Mouse (Mus musculus): ENCODE data around the gene Tmc2. TPM values are rescaled to one million over a fixed set of nuclear protein-coding genes. Genes with fewer than 3 reads are reported as not detected.

Gene Tmc2
- polyA plus RNA-seq, 1 experiment from 2014 or later, result not detected

DNA sequence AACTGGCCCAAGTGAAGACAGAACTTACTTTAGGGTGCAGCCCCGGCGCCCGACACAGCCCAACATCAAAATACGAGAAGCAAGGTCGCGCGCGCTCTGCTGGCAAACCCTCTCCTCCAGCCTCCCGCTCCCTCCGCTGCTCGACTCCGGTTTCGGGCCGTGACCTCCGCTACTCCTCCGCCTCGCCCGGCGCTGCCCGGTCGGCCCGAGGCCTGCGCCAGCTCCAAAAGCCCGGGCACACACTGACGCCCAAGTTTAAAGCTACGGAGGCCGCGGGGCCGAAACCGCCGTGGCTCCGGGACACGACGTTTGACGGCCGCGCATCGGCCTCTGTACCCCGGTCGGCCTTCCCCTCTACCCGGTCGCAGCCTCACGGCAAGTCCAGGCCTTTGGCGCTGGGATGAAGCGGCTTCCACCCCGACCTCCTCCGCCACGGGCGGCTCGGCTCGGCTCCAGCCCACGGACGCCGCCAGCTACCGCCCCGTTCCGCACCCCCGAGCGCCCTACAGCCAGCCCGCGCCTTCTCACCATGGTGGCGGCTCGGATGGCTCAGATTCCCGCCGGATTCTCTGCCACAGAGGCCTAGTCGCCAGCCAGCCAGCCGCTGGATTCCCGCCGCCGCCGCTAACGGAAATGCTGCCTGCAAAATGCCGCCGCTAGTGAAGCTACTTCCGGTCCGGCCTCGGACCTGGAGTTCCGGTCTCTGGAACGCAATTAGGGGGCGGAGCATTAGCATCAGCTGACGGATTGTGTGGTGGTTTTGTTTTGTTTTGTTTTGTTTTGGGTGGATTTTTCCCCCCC, 16.1 kb upstream of the Tmc2 start, which contains the start of gene Snrpb:
TSS of gene Snrpb (minus strand) at position 698 of the 801 bp plus-strand sequence.
- H3K4me1 ChIP-seq, result peaks cover 22% of the 10 kb centered on the region
- H3K36me3 ChIP-seq, result peaks cover 35% of the 10 kb centered on the region
- H3K27me3 ChIP-seq (ENCODE audit: low read depth, poor library complexity, severe bottlenecking), result no peaks in the 10 kb centered on the region
- peak within 1 kb of the TSS; percentile 95 for H3K4me3 ChIP-seq
- WGBS, result under 1% methylated on average over 81 of the region's 81 CpGs
- peak within 1 kb of the TSS; percentile 99 for H3K27ac ChIP-seq
- peak; percentile 93 for DNase-seq (ENCODE audit: low spot score)
- no peaks in the 10 kb centered on the region for H3K9me3 ChIP-seq (replicated peaks)

DNA sequence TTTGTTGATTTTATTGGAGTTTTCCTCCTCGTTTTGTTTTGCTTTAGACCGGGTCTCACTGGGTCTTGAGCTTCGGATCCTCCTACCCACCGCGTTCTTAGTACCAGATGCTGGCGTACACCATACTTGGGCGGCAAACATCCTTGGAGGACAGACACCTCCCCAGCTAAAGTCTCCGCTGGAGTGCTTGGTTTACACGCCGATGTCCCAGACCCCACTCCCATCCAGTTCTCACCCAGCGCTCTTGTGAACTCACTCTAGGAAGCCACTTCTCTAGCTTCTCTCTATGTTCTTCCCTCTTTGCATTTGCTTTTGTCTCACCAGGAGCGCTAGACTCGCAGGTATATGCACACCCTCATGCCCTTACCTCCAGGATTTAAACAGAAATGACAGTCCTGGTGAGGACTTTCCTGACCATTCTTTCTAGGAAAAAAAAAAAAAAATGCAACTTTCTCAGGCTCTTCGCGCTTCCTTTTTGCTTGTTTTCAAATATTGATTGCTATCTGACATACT, 15.4 kb upstream of the Tmc2 start:
- WGBS, result 2% methylated on average over 15 of the region's 15 CpGs
- Histone ChIP-seq H3K4me1 (peaks cover 22% of the 10 kb centered on the region), H3K9me3 (replicated peaks) (no peaks in the 10 kb centered on the region), H3K4me3 (peak overlapping the region; percentile 95), H3K27ac (peak overlapping the region; percentile 99), H3K27me3 (ENCODE audit: low read depth, poor library complexity, severe bottlenecking) (no peaks in the 10 kb centered on the region), H3K36me3 (peaks cover 29% of the 10 kb centered on the region)
- DNase-seq (ENCODE audit: low spot score), result no peak

DNA sequence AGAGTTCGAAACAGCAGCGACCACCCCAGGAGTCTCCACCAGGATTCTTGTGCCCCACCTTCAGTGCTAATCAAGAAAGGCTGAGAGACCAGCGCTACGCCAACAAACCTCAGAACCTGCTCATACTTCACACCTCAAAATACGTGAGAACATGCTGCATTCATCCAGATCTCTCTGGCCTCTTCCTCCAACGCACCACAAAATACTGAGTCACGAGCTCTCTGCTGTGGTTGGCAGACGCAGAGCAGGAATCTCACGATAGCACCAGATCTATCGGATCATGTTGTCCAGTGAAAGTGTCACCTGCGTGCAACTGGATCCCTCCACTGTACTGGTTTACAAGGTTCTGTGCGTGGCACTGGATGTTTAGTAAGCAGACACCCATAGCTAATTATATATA, 6.6 kb upstream of the Tmc2 start:
- WGBS, result 86% methylated on average over 12 of the region's 12 CpGs
- no peak for DNase-seq (ENCODE audit: low spot score)
- H3K27me3 ChIP-seq (ENCODE audit: low read depth, poor library complexity, severe bottlenecking), result no peaks in the 10 kb centered on the region

DNA sequence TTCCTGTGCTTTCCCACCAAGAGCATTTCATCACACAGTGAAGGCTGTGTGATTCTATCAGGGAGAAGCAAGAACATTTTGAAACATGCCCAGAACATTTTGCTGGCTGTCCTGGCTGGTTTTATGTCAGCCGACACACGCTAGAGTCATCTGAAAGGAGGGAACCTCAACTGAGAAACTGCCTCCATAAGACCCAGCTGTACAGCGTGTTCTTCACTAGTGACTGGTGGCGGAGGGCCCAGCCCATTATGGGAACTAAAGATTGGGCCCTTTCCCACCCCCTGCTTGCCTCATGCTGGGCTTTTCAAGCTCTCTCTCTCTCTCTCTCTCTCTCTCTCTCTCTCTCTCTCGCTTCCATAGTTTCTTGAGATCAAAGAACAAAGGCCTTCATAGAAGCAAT, 6.0 kb downstream of the Tmc2 start:
- H3K4me3 ChIP-seq, result no peak overlapping the region
- H3K27me3 ChIP-seq (ENCODE audit: low read depth, poor library complexity, severe bottlenecking), result no peaks in the 10 kb centered on the region
- no peaks in the 10 kb centered on the region for H3K4me1 ChIP-seq
- no peak for DNase-seq (ENCODE audit: low spot score)
- no peaks in the 10 kb centered on the region for H3K36me3 ChIP-seq
- no peak overlapping the region for H3K27ac ChIP-seq
- WGBS, result 85% methylated on average over 5 of the region's 5 CpGs
- H3K9me3 ChIP-seq (replicated peaks), result no peaks in the 10 kb centered on the region

More for the DNA sequence above, 6.6 kb upstream of the Tmc2 start:
- no peak overlapping the region for H3K4me3 ChIP-seq
- no peak overlapping the region for H3K27ac ChIP-seq
- no peaks in the 10 kb centered on the region for H3K36me3 ChIP-seq
- no peaks in the 10 kb centered on the region for H3K4me1 ChIP-seq
- H3K9me3 ChIP-seq (replicated peaks), result no peaks in the 10 kb centered on the region

DNA sequence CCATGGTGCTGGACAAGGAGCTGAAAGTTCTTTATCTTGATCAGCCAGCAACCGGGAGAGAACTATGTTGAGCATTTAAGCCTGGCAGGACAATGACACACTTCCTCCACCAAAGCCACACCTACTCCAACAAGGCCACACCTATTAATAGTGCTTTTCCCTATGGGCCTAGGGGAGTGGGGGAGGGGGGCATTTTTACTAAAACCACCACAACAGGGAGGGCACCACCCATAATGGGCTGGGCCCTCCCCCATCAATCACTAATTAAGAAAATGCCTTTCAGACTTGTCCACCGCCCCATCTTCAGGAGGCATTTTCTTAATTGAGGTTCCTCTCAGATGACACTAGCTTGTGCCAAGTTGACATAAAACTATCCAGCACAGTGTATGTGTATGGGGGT, 12.4 kb downstream of the Tmc2 start:
- 84% methylated on average over 2 of the region's 2 CpGs for WGBS
- no peaks in the 10 kb centered on the region for H3K4me1 ChIP-seq
- H3K4me3 ChIP-seq, result no peak overlapping the region
- no peaks in the 10 kb centered on the region for H3K36me3 ChIP-seq
- no peaks in the 10 kb centered on the region for H3K27me3 ChIP-seq (ENCODE audit: low read depth, poor library complexity, severe bottlenecking)
- no peak overlapping the region for H3K27ac ChIP-seq
- no peaks in the 10 kb centered on the region for H3K9me3 ChIP-seq (replicated peaks)
- DNase-seq (ENCODE audit: low spot score), result no peak

DNA sequence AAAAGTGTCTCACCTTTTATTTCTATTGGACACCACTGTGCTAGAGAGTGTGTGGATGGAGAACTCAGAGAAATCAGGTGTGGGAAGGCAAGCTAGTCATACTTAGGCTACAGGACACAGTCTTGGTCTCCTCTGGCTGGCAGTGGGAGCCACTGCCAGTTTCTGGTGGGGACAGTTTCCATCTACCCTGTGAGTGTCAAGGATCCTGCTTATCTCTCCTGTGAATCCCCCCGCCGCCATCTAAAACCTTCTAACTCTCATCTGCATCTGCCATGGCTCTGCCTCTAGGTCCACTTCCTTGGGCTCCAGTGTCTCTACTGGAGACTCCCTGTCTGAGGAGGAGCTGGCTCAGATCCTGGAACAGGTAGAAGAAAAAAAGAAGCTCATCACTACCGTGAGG, 13.0 kb downstream of the Tmc2 start:
- Histone ChIP-seq H3K36me3 (no peaks in the 10 kb centered on the region), H3K27me3 (ENCODE audit: low read depth, poor library complexity, severe bottlenecking) (no peaks in the 10 kb centered on the region), H3K9me3 (replicated peaks) (no peaks in the 10 kb centered on the region), H3K4me1 (no peaks in the 10 kb centered on the region), H3K4me3 (no peak overlapping the region), H3K27ac (no peak overlapping the region)
- DNase-seq (ENCODE audit: low spot score), result no peak
- WGBS, result 91% methylated on average over 3 of the region's 3 CpGs

DNA sequence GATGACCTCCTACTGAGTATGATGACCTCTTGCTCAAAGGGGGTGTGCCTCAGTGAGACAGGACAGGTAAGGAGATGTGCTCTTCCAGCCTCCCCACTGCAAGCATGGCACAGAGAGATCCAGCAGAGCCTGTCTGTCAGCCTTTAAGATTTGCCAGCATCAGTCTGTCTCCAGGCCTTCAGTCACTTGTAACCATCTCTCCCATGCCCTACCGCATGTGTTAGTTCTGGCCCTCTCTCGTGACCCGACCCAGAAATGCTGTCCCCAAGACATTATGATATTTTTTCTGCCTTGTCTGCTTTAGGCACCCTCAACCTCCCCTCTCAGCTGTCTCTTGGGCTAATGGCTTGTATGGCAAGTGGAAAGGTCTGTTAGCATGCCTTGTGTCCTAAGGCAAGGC, 14.6 kb downstream of the Tmc2 start:
- Histone ChIP-seq H3K9me3 (replicated peaks) (no peaks in the 10 kb centered on the region), H3K27me3 (ENCODE audit: low read depth, poor library complexity, severe bottlenecking) (no peaks in the 10 kb centered on the region), H3K27ac (no peak overlapping the region), H3K4me3 (no peak overlapping the region), H3K4me1 (no peaks in the 10 kb centered on the region), H3K36me3 (no peaks in the 10 kb centered on the region)
- 93% methylated on average over 3 of the region's 3 CpGs for WGBS
- DNase-seq (ENCODE audit: low spot score), result no peak

DNA sequence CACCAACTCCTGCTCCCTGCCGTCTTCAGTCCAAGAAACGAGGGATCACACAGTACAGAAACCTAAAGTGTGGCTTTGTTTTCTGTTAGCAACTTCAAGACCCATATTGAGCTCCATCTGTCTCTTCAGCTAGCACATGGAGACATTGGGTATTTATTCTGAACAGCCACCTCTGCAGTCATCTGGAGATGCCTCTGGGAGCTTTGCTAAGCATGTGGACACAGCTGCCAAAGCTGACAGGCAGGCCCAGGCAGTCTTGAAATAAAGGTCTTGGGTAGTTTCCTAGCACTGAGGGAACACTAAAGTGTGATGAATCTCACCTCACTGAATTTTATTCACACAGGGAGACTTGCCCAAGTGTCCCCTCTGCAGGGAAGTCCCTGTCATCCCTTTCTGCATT, 16.6 kb downstream of the Tmc2 start:
- Histone ChIP-seq H3K4me3 (no peak overlapping the region), H3K27me3 (ENCODE audit: low read depth, poor library complexity, severe bottlenecking) (no peaks in the 10 kb centered on the region), H3K4me1 (no peaks in the 10 kb centered on the region), H3K9me3 (replicated peaks) (no peaks in the 10 kb centered on the region), H3K36me3 (no peaks in the 10 kb centered on the region), H3K27ac (no peak overlapping the region)
- no peak for DNase-seq (ENCODE audit: low spot score)
- WGBS, result 89% methylated on average over 2 of the region's 2 CpGs

DNA sequence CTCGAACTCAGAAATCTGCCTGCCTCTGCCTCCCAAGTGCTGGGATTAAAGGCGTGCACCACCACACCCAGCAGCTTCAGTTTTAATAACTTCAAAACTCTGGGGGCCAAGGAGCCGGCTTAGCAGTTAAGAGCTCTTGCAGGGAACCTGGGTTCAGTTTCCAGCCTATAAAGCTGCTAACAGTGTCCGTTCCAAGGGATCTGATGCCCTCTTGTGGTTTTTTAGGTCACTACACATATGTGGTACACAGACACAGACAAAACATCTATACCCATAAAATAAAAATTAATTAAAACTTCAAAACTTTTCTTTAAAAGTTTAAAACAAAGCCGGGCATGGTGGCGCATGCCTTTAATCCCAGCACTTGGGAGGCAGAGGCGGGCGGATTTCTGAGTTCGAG, 51.9 kb downstream of the Tmc2 start:
- Histone ChIP-seq H3K4me1 (no peaks in the 10 kb centered on the region), H3K9me3 (replicated peaks) (no peaks in the 10 kb centered on the region), H3K36me3 (no peaks in the 10 kb centered on the region), H3K27ac (no peak overlapping the region), H3K4me3 (no peak overlapping the region), H3K27me3 (ENCODE audit: low read depth, poor library complexity, severe bottlenecking) (no peaks in the 10 kb centered on the region)
- DNase-seq (ENCODE audit: low spot score), result no peak
- WGBS, result 48% methylated on average over 9 of the region's 9 CpGs

DNA sequence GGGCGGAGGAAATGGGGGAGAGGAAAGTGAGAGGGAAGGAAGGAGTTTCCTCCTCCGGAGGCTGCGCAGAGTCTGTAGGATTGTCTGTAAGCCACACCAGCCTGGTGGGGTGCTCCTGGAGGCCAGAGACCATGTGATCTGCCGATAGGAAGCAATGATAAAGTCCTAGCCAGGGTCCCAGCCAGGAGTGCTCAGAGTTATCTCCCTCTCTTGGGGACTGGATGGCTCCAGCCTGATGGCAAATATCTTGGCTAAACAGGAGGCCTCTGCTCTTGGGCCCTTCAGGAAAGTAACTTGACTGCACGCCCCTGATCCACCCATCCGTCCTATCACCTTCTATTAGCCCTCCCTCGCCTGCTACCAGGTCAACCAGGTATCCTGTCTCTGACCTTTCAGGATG, 53.2 kb downstream of the Tmc2 start:
- Histone ChIP-seq H3K27ac (no peak overlapping the region), H3K9me3 (replicated peaks) (no peaks in the 10 kb centered on the region), H3K27me3 (ENCODE audit: low read depth, poor library complexity, severe bottlenecking) (no peaks in the 10 kb centered on the region), H3K4me1 (no peaks in the 10 kb centered on the region), H3K36me3 (no peaks in the 10 kb centered on the region), H3K4me3 (no peak overlapping the region)
- WGBS, result 82% methylated on average over 7 of the region's 7 CpGs
- DNase-seq (ENCODE audit: low spot score), result no peak

DNA sequence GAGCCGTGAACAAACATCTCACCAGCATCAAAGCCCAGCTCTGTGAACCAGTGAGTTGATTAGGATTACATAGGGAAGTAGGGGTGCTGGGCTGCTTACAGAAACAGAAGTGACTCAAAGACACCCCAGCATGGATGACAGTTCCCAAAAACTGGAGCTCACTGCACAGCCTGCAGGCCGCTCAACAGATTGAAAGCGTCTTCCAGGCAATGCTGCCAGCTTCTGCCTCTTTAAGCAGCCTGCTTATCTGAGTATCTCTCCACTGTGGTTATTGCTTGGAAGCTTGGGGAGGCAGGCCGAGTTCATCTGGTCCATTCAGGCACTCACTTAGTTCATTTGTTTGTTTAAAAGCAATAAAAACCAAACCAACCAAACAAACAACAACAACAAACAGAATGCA, 61.8 kb downstream of the Tmc2 start:
- H3K36me3 ChIP-seq, result no peaks in the 10 kb centered on the region
- H3K27me3 ChIP-seq (ENCODE audit: low read depth, poor library complexity, severe bottlenecking), result no peaks in the 10 kb centered on the region
- H3K4me3 ChIP-seq, result no peak overlapping the region
- H3K27ac ChIP-seq, result no peak overlapping the region
- WGBS, result 74% methylated on average over 4 of the region's 4 CpGs
- DNase-seq (ENCODE audit: low spot score), result no peak
- H3K9me3 ChIP-seq (replicated peaks), result no peaks in the 10 kb centered on the region
- H3K4me1 ChIP-seq, result no peaks in the 10 kb centered on the region

DNA sequence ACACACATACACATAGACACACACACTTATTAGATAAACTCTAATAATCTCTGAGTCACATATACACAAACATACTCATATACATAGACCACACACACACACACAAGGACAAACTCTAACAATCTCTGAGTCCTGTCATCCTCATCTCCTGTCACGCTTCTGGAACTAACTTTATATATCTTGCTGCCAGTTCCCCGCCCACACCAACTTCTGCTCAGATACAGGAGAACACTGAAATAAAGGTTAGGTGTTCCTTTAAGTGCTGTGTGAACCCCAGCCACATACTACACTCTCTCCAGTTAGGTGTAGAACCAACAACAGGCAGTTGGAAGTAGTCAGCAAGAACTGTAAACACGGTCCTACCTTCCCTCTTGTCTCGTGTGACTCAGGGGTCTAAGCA, 65.8 kb downstream of the Tmc2 start:
- 85% methylated on average over 4 of the region's 4 CpGs for WGBS
- Histone ChIP-seq H3K4me1 (no peaks in the 10 kb centered on the region), H3K27ac (no peak overlapping the region)

DNA sequence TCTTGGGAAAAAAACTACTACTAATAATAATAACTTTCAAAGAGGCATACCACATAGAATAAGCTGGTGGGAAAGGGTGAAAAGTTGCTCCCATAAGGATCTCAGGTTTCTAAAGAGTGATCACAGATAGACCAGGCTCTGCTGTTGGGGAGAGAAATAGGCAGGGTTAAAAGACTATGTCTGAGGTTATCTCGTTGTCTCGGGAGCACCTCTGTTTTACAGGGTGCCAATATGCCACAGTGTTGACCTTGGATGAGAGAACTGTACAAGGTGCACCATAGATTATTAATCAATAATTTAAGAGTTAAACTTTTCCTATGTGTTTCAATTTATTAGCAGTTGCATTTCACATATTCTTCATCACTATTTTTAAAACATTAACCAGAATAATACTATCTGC, 66.9 kb downstream of the Tmc2 start:
- WGBS, result 92% methylated on average over 2 of the region's 2 CpGs
- Histone ChIP-seq H3K27ac (no peak overlapping the region), H3K4me1 (no peaks in the 10 kb centered on the region), H3K9me3 (replicated peaks) (no peaks in the 10 kb centered on the region), H3K36me3 (no peaks in the 10 kb centered on the region), H3K27me3 (ENCODE audit: low read depth, poor library complexity, severe bottlenecking) (0 out of 2 replicates have a peak, but pooled peaks cover 3% of the 10 kb centered on the region), H3K4me3 (no peak overlapping the region)
- DNase-seq (ENCODE audit: low spot score), result no peak

More for the DNA sequence above, 65.8 kb downstream of the Tmc2 start:
- no peaks in the 10 kb centered on the region for H3K36me3 ChIP-seq
- 0 out of 2 replicates have a peak, but pooled peaks cover 3% of the 10 kb centered on the region for H3K27me3 ChIP-seq (ENCODE audit: low read depth, poor library complexity, severe bottlenecking)
- H3K9me3 ChIP-seq (replicated peaks), result no peaks in the 10 kb centered on the region
- no peak for DNase-seq (ENCODE audit: low spot score)
- no peak overlapping the region for H3K4me3 ChIP-seq

Measured in limb, embryonic 10.5 days (tissue).